Mouse (Mus musculus): ENCODE data around the gene Ccp110.

DNA sequence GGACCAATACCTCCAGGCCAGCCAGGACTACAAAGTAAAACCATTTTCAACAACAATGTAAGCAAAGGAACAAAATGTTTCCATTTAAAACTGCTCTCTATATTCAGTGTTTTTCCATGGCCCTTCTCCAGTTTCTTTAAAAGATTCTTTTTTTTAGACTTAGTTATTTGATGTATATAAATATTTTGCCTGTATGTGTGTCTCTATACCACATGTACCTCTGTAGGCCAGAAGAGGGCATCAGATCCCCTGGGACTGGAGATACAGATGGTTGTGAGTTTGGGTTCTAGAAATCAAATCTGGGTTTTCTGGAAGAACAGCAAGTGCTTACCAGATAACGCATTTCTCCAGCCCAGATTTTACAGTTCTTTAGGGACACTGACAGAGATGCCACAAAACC, 26.4 kb downstream of the Ccp110 start:
- TF ChIP-seq CTCF (IDR thresholded peaks at IDR 0.05; ENCODE audit: low read depth) (no peak; the same call in 1 of the 2 replicates), EP300 (IDR thresholded peaks at IDR 0.05; ENCODE audit: low read depth) (no peak)
